Mouse (Mus musculus): Measurements from ENCODE around the gene Hist1h2ao. TPM values are rescaled to one million over a fixed set of nuclear protein-coding genes. Genes with fewer than 3 reads are reported as not detected.
"Not testable (repeated sequence)": the region's sequence is repeated elsewhere in the genome, so short reads cannot be mapped to it uniquely, and the experiment has no call there.

The Hist1h2ao gene
- total and polyA plus RNA-seq, 3 experiments, result 7.1 TPM; not detected in 2

DNA sequence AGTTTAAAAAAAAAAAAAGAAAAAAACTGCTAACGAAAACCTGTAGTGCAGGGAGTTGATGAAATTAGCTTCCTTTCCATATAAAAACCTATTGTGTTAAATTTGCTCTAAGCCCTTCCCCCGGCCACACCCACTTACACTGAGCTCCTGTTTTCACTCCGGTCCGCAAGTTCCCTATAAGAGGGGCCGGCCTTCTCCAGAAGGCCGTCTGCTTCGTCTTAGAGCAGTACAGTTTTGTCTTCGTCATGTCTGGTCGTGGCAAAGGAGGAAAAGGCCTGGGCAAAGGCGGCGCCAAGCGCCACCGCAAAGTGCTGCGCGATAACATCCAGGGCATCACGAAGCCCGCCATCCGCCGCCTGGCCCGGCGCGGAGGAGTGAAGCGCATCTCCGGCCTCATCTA is 1.3 kb downstream of the Hist1h2ao start, which contains the start of gene Hist1h4m:
TSS of gene Hist1h4m (plus strand) at position 208 of the 400 bp plus-strand sequence.
- no CpG with 5 or more reads among the region's 24 CpGs for WGBS
- H3K79me2 ChIP-seq (replicated peaks; ENCODE audit: control insufficient read depth, insufficient read depth, low read length); H3K36me3 ChIP-seq (ENCODE audit: control insufficient read depth, insufficient read depth, low read length); H3K27ac ChIP-seq; H3K9ac ChIP-seq (ENCODE audit: low read depth, low read length); intact Hi-C loops (cut with DNase I); H3K4me3 ChIP-seq; H3K4me1 ChIP-seq (ENCODE audit: control insufficient read depth, insufficient read depth, low read length); H3K27me3 ChIP-seq (ENCODE audit: control insufficient read depth, insufficient read depth, low read length): not testable (repeated sequence)
- peak; percentile 40 to 66 for DNase-seq

DNA sequence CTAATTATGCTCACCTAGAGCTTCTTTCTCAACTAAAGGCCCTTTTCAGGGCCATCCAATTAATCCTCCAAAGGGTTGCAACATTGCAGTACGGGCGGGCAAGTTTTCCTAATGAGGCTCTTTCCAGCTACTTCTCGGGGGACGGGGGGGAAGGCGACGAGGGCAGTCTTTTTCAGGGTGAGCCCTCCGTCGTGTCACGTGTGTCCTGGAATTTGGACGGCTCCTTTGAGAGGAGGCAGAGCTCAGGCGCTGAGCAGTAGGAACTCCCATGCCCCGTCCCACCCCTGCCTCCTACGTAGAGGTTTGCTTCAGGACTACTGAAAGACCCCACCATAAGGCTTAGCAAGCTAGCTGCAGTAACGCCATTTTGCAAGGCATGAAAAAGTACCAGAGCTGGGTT is 1.8 kb downstream of the Hist1h2ao start:
- H3K27ac ChIP-seq; H3K36me3 ChIP-seq (ENCODE audit: control insufficient read depth, insufficient read depth, low read length); H3K4me1 ChIP-seq (ENCODE audit: control insufficient read depth, insufficient read depth, low read length); H3K4me3 ChIP-seq; H3K9ac ChIP-seq (ENCODE audit: low read depth, low read length); H3K79me2 ChIP-seq (replicated peaks; ENCODE audit: control insufficient read depth, insufficient read depth, low read length); H3K27me3 ChIP-seq (ENCODE audit: control insufficient read depth, insufficient read depth, low read length); intact Hi-C loops (cut with DNase I): not testable (repeated sequence)
- 0% methylated on average over 14 of the region's 14 CpGs for WGBS
- DNase-seq, result peak in 1 of 2 experiments; percentile 6

- 82% methylated on average over 8 of the region's 16 CpGs for WGBS
- not testable (repeated sequence) for H3K36me3 ChIP-seq (ENCODE audit: control insufficient read depth, insufficient read depth, low read length); H3K4me3 ChIP-seq; H3K4me1 ChIP-seq (ENCODE audit: control insufficient read depth, insufficient read depth, low read length); DNase-seq; H3K9ac ChIP-seq (ENCODE audit: low read depth, low read length); H3K79me2 ChIP-seq (replicated peaks; ENCODE audit: control insufficient read depth, insufficient read depth, low read length); H3K27me3 ChIP-seq (ENCODE audit: control insufficient read depth, insufficient read depth, low read length); H3K27ac ChIP-seq
- intact Hi-C loops (cut with DNase I), result loop anchor here (10.0 kb wide), 2 partner anchors 215 to 1805 kb away; partner anchors contain the start of genes Hist1h1e, Hist1h2ah, Hist1h2be and Hist1h2bk
These were observed 10.0 kb downstream of the Hist1h2ao start for GRCm38 (mm10) chr13:21820082-21820890.

GRCm38 (mm10) chr13:21828511-21828910 is 18.2 kb downstream of the Hist1h2ao start:
- H3K36me3 ChIP-seq (ENCODE audit: control insufficient read depth, insufficient read depth, low read length), result no peaks in the 10 kb centered on the region
- H3K4me3 ChIP-seq, result no peak overlapping the region
- H3K79me2 ChIP-seq (replicated peaks; ENCODE audit: control insufficient read depth, insufficient read depth, low read length), result no peaks in the 10 kb centered on the region
- no peak overlapping the region for H3K9ac ChIP-seq (ENCODE audit: low read depth, low read length)
- H3K27ac ChIP-seq, result no peak overlapping the region
- intact Hi-C loops (cut with DNase I), result loop anchor here (10.0 kb wide), 2 partner anchors 206 to 1796 kb away; partner anchors contain the start of genes Hist1h1e, Hist1h2ah, Hist1h2be and Hist1h2bk
- no peak for DNase-seq
- no peak for TF ChIP-seq CTCF (IDR thresholded peaks at IDR 0.05)
- no peak for TF ChIP-seq POLR2A (IDR thresholded peaks at IDR 0.05; ENCODE audit: insufficient read depth, low read depth, low read length)
- TF ChIP-seq EP300 (IDR thresholded peaks at IDR 0.05; ENCODE audit: insufficient read depth, low read depth, low read length), result no peak
- no peaks in the 10 kb centered on the region for H3K4me1 ChIP-seq (ENCODE audit: control insufficient read depth, insufficient read depth, low read length)
- H3K27me3 ChIP-seq (ENCODE audit: control insufficient read depth, insufficient read depth, low read length), result no peaks in the 10 kb centered on the region
- WGBS, result 82% methylated on average over 3 of the region's 3 CpGs

GRCm38 (mm10) chr13:21830344-21830743 is 20.1 kb downstream of the Hist1h2ao start:
- H3K36me3 ChIP-seq (ENCODE audit: control insufficient read depth, insufficient read depth, low read length), result no peaks in the 10 kb centered on the region
- 94% methylated on average over 10 of the region's 10 CpGs for WGBS
- H3K9ac ChIP-seq (ENCODE audit: low read depth, low read length), result no peak overlapping the region
- no peak overlapping the region for H3K27ac ChIP-seq
- no peaks in the 10 kb centered on the region for H3K4me1 ChIP-seq (ENCODE audit: control insufficient read depth, insufficient read depth, low read length)
- intact Hi-C loops (cut with DNase I), result no loop called here
- no peak for DNase-seq
- no peaks in the 10 kb centered on the region for H3K27me3 ChIP-seq (ENCODE audit: control insufficient read depth, insufficient read depth, low read length)
- H3K79me2 ChIP-seq (replicated peaks; ENCODE audit: control insufficient read depth, insufficient read depth, low read length), result no peaks in the 10 kb centered on the region
- TF ChIP-seq EP300 (IDR thresholded peaks at IDR 0.05; ENCODE audit: insufficient read depth, low read depth, low read length) (no peak), POLR2A (IDR thresholded peaks at IDR 0.05; ENCODE audit: insufficient read depth, low read depth, low read length) (no peak), CTCF (IDR thresholded peaks at IDR 0.05) (no peak)
- no peak overlapping the region for H3K4me3 ChIP-seq

DNA sequence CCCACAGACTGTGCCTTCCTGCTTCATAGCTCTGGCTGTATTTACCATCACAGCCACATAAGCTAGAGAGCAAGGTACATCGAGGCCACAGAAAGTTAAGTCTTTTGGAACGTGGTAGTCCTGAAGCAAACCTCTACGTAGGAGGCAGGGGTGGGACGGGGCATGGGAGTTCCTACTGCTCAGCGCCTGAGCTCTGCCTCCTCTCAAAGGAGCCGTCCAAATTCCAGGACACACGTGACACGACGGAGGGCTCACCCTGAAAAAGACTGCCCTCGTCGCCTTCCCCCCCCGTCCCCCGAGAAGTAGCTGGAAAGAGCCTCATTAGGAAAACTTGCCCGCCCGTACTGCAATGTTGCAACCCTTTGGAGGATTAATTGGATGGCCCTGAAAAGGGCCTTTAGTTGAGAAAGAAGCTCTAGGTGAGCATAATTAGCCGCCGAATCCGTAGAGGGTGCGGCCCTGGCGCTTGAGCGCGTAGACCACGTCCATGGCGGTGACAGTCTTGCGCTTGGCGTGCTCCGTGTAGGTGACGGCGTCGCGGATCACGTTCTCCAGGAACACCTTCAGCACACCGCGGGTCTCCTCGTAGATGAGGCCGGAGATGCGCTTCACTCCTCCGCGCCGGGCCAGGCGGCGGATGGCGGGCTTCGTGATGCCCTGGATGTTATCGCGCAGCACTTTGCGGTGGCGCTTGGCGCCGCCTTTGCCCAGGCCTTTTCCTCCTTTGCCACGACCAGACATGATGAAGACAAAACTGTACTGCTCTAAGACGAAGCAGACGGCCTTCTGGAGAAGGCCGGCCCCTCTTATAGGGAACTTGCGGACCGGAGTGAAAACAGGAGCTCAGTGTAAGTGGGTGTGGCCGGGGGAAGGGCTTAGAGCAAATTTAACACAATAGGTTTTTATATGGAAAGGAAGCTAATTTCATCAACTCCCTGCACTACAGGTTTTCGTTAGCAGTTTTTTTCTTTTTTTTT is 21.4 kb downstream of the Hist1h2ao start, which contains the start of gene Hist1h4n:
TSS of gene Hist1h4n (minus strand) at position 779 of the 977 bp plus-strand sequence.
- H3K4me3 ChIP-seq; intact Hi-C loops (cut with DNase I); H3K27ac ChIP-seq; H3K9ac ChIP-seq (ENCODE audit: low read depth, low read length); H3K36me3 ChIP-seq (ENCODE audit: control insufficient read depth, insufficient read depth, low read length); H3K27me3 ChIP-seq (ENCODE audit: control insufficient read depth, insufficient read depth, low read length); H3K4me1 ChIP-seq (ENCODE audit: control insufficient read depth, insufficient read depth, low read length); H3K79me2 ChIP-seq (replicated peaks; ENCODE audit: control insufficient read depth, insufficient read depth, low read length): not testable (repeated sequence)
- WGBS, result 1% methylated on average over 29 of the region's 58 CpGs
- peak in 1 of 2 experiments; percentile 39 for DNase-seq
- peak; percentile 57 for TF ChIP-seq POLR2A (IDR thresholded peaks at IDR 0.05; ENCODE audit: insufficient read depth, low read depth, low read length)

DNA sequence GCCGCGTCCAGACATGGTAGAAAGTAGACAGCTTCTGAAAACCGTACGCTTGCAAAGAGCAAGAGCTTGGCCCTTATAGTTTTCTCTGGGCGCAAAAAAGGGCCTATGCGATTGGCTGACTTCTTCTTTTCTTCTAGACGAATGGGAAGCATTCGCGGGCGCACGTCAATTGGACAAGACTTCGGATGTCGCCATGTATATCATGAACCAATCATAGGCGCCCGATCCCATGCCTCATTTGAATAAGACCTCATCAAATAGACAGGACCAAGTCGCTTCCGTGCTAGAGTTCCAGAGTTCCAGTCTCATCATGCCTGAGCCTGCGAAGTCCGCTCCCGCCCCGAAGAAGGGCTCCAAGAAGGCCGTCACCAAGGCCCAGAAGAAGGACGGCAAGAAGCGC is 23.2 kb downstream of the Hist1h2ao start, which contains the start of the genes Hist1h2ap and Hist1h2br:
TSS of gene Hist1h2ap (minus strand) at position 47 of the 400 bp plus-strand sequence.
TSS of gene Hist1h2br (plus strand) at position 283 of the 400 bp plus-strand sequence.
- DNase-seq; intact Hi-C loops (cut with DNase I): not testable (repeated sequence)

GRCm38 (mm10) chr13:21840508-21840907 is 30.2 kb downstream of the Hist1h2ao start:
- H3K27ac ChIP-seq; H3K27me3 ChIP-seq (ENCODE audit: control insufficient read depth, insufficient read depth, low read length); H3K9ac ChIP-seq (ENCODE audit: low read depth, low read length); H3K4me1 ChIP-seq (ENCODE audit: control insufficient read depth, insufficient read depth, low read length); H3K4me3 ChIP-seq; DNase-seq; intact Hi-C loops (cut with DNase I); H3K36me3 ChIP-seq (ENCODE audit: control insufficient read depth, insufficient read depth, low read length); H3K79me2 ChIP-seq (replicated peaks; ENCODE audit: control insufficient read depth, insufficient read depth, low read length): not testable (repeated sequence)
- WGBS, result no CpG with 5 or more reads among the region's 4 CpGs

More for the DNA sequence above, 23.2 kb downstream of the Hist1h2ao start, which contains the start of the genes Hist1h2ap and Hist1h2br:
- H3K79me2 ChIP-seq (replicated peaks; ENCODE audit: control insufficient read depth, insufficient read depth, low read length); H3K4me1 ChIP-seq (ENCODE audit: control insufficient read depth, insufficient read depth, low read length); H3K27ac ChIP-seq; H3K27me3 ChIP-seq (ENCODE audit: control insufficient read depth, insufficient read depth, low read length); H3K9ac ChIP-seq (ENCODE audit: low read depth, low read length); H3K36me3 ChIP-seq (ENCODE audit: control insufficient read depth, insufficient read depth, low read length); H3K4me3 ChIP-seq: not testable (repeated sequence)
- WGBS, result no CpG with 5 or more reads among the region's 24 CpGs
